Mouse (Mus musculus): ENCODE measurements around the gene Alg6.

GRCm38 (mm10) chr4:99773041-99773440, 57.6 kb downstream of the Alg6 start:
- no peak for TF ChIP-seq POLR2A (IDR thresholded peaks at IDR 0.05; ENCODE audit: low read depth, low read length)
- TF ChIP-seq CTCF (IDR thresholded peaks at IDR 0.05; ENCODE audit: extremely low read depth, insufficient read length, insufficient replicate concordance, low read depth, low read length), result no peak

Measured in small intestine, adult 2 months (tissue).